Mouse (Mus musculus) CD4-positive helper T cell, adult 2 months (primary cell): ENCODE measurements around the gene Hemk1.

Experiments
- DNase-seq: peaks from one replicate; pipeline ENCODE4 v3.0.0-alpha.2; 2012; ENCODE audit warnings: low read depth, missing footprints, low spot score

The Hemk1 gene

GRCm38 (mm10) chr9:107295616-107296015 is 42.5 kb downstream of the Hemk1 start:
- peak; percentile 90 for DNase-seq

DNA sequence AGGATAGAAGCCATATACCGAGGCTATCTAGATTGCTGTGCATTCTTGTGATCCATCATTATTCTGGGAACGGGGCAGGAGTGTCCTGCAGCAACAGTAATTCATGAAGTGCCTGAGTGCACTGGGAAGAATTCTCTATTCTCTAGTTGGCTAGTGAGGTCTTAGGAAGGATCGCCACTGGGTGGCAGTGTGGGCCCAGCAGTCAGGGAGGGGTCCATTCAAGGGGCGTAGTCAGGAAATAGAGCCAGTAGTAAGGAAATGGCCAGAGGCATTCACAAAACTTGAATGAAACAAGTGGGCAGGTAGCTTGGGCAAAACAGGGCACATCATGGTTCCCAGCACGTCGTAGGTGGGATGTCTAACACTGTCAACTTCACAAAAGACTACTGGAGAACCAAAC is 43.9 kb downstream of the Hemk1 start:
- DNase-seq: peak; percentile 79

DNA sequence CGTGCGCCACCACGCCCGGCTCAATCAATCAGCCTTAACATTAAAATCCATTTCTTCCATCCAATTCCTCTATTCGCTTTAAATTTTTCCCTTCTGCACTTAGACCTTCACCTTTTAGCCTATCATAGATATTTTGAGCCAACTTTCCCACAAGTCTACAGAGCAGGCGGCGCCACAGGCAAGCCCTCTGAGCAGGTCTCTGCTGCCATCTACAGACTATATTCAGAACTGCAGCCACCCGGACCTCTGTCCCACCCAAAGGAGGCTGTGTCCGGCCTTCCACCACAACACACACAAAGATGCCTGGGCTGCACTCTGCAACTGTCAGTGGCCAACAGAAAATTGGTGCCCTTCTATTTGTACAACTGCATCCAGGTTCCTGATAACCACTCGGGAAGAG is 47.3 kb downstream of the Hemk1 start:
- peak; percentile 80 for DNase-seq

GRCm38 (mm10) chr9:107289211-107290076 is 48.7 kb downstream of the Hemk1 start, which contains the start of gene Mapkapk3:
TSS of gene Mapkapk3 (minus strand) at chr9:107289877.
- DNase-seq: peak; percentile 96

DNA sequence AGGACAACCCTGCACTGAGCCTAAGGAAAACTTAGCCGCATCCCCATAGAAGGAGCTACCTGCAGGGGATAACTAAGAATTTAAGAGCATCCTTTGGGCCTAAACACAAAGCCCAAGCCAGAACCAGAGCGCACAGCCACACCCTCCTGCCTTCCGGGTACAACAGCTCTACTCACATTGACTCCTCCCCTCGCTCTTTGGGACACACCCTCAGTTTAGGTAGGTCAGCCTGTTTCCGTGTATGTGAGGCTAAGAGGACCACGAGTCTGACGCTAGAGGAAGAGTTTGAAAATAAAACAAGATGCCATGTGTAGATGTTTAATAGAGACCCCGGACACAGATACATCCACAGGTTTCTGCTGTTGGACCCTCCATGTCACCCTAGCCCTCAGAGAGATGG is 49.4 kb downstream of the Hemk1 start:
- DNase-seq: peak; percentile 93

- peak; percentile 21 for DNase-seq
These were observed 50.0 kb downstream of the Hemk1 start for GRCm38 (mm10) chr9:107288105-107288650.

DNA sequence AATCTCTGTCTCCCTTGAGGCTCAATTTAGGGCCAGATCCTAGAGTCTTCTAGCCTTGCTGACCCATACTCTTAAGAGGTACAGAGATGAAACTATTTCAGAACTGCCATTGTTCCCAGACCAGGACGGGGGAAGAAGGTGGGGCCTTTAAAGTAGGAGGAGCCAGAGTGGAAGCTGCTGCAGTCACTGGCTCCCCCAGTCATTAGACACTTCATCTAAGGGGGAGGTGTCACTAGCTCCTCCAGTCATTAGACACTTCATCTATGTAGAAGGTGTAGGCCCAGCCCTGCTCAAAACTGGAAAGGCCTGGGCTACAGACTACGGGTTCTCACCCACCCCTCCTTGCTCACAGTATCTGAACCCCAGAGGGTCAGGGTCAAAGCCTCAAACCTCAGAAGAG is 50.9 kb downstream of the Hemk1 start:
- DNase-seq: peak; percentile 57

DNA sequence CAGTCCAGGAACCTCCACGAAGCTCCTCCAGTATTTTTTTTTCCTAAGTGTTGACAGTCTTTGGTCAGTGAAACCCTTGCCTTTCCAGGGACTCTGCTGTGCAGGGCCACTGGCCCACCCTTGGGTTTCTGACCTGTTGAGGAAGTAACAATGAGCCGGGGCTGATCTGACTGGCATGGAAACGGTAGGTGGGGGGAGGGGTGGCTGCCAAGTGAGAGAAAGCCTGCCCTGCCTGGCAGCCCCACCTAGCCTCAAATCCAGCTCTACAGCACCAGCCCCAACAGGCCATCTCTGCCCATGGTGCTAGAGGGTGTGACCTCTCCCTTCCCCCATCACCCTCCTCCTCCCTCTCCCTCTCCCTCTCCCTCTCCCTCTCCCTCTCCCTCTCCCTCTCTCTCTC is 53.1 kb downstream of the Hemk1 start:
- DNase-seq: peak; percentile 53

DNA sequence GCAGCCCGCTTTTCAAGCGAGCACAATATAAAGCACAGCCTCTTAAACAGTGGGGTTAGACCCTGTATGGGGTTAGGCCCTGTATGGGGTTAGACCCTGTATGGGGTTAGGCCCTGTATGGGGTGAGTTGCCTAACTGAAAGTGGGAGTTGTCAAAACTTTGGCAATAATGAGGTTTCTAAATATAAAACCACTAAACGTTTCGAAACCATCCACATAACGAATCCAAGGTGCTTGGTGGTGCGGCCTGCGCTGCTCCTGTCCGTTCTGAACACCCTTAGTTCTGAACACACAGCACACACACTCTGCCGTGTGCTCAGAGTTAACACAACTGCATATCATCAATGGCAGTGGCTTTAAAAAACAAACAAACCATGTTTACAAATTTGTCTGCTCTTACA is 55.2 kb downstream of the Hemk1 start:
- no peak for DNase-seq

- DNase-seq: no peak
These were observed 56.7 kb downstream of the Hemk1 start for GRCm38 (mm10) chr9:107281241-107281987.

- peak; percentile 90 for DNase-seq
These were observed 57.7 kb downstream of the Hemk1 start for GRCm38 (mm10) chr9:107280322-107281027.

DNA sequence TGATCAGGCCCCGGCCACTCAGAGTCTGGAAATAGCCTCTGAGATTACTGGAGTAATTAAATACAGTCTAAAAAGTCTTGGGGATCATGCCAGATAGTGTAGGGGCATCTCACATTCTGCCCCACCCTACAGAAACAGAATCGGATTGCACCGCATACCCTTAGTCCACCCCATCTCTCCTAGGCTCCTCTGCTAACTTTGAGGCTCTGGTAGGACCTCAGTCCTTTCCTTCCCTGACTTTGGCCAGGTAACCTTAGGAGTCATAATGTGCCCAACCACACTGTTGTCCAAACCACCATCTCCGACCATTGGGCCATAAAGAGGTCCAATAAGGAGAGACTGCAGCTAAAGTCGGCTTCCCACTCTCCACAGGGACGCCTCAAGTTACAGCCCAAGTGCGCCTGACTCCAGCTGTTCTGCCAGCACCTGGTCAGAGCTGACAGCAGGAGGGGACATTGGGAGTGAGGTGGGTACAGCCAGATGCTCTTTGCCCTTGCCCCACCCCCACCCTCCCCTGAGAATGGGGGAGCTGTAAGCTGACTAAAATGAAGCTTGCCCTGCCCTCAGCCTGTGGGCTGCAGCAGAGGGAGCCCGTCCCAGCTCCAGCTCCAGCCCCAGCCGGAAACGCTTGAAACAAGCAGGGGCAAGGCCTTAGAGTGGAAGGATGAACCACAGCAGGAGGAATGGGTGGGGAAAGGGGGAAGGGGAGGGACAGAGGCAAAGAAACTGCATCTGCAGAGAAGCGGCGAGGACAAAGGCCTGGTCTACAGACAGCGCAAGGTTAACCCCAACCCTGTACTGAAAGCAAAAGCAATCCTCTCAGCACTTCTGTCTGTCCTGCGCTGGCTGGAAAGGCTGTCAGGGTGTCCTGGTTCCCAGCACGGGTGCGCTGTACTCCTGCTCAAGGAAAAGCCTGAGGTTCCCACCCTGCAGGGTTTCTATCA is 58.5 kb downstream of the Hemk1 start:
- peak; percentile 69 for DNase-seq

DNA sequence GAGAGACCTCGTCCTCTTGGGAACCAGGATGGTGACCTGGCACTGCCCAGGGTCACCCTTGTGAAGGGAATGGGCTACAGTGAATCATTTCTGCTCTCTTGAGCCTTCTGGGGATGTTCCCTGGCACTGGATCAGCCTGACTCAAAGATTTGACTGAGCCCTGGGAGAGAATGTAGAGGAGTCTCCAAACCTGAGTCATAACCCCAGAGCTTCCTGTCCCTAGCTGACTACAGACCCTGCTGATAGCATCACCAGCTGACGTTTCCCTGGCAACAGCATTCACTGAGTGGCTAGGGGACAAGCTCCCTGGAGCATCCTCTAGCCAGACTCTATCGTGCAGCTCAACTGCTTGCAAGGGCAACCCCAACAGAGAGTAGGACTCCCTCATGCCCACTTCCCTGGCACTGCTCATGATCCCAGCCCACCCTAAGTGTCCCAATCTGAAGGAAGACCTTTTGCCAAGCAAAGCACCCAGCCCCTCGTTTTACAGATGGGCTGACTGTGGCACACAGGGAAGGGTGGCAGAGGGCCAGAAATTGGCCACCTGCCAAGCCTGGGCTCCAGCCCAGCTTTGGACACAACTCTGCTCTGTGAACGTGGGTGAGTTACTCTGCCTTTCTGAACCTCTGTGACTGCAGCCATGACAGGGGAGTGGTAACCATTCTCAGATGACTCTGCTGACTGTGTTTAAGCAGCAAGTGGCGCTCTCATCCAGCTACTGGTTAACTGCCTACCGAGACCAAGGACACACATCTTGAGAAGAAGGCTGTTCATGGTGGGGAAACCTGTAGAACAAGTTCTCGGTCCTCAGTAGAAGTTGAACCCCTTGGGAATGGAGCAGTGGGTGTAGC is 59.4 kb downstream of the Hemk1 start:
- peak; percentile 83 for DNase-seq

DNA sequence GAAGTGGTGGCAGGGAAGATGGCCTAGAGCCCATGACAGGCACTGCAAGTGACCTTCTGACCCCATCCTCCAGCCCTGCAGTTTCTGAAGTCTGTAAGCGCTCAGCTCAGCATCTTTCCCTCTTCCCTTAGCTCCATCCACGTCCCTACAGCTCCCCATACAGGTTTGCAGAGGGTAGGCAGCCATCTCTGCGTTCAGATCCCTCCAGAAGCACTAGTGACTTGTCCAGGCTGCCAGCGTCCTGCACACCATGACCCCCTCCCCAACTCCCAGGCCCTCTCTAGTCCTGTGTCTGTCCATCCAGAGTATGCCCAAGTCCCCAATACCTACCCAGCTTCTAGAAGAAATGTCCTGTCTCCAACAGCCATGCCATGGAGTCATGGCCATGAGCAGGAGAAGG is 60.0 kb downstream of the Hemk1 start:
- DNase-seq: no peak

GRCm38 (mm10) chr9:107277603-107278002 is 60.5 kb downstream of the Hemk1 start:
- DNase-seq: no peak
